Mouse (Mus musculus) stomach, embryonic 14.5 days (tissue): ENCODE measurements around the gene Otog. TPM values are rescaled to one million over a fixed set of nuclear protein-coding genes. Genes with fewer than 3 reads are reported as not detected.

ENCODE experiments used
- ATAC-seq: fragments of 200-750 bp; cut with Nextera tagmentation; 2 replicates; pipeline ENCODE4 v1.8.0; 2017; ENCODE audit warnings: low read depth, moderate TSS enrichment; ENCODE audit not compliant: insufficient number of reproducible peaks, insufficient read depth, low FRiP score
- H3K27ac ChIP-seq: fragments of 300-500 bp; sonication (generic); 2 replicates; pipeline ENCODE4 v1.5.1; 2014; ENCODE audit warnings: mild to moderate bottlenecking, low read length, moderate library complexity, mixed read lengths
- H3K27me3 ChIP-seq: fragments of 300-500 bp; sonication (generic); 2 replicates; pipeline ENCODE4 v1.6.1; 2014; ENCODE audit warnings: low read length, control low read depth, mixed read lengths; ENCODE audit not compliant: control insufficient read depth, insufficient read depth
- H3K36me3 ChIP-seq: fragments of 300-500 bp; sonication (generic); 2 replicates; pipeline ENCODE4 v1.6.1; 2014; ENCODE audit warnings: mild to moderate bottlenecking, control low read depth, low read length, moderate library complexity, mixed read lengths; ENCODE audit not compliant: control insufficient read depth, insufficient read depth
- H3K4me1 ChIP-seq: fragments of 300-500 bp; sonication (generic); 2 replicates; pipeline ENCODE4 v1.6.1; 2014; ENCODE audit warnings: low read length, control low read depth, mixed read lengths; ENCODE audit not compliant: control insufficient read depth, insufficient read depth
- H3K4me2 ChIP-seq: fragments of 300-500 bp; sonication (generic); replicated peaks from 2 replicates; pipeline ENCODE4 v1.6.1; 2014; ENCODE audit warnings: low read depth, low read length, control low read depth
- H3K4me3 ChIP-seq: fragments of 300-500 bp; sonication (generic); 2 replicates; pipeline ENCODE4 v1.5.1; 2014; ENCODE audit warnings: low read depth, low read length, control low read depth
- H3K9ac ChIP-seq: fragments of 300-500 bp; sonication (generic); replicated peaks from 2 replicates; pipeline ENCODE4 v1.6.1; 2014; ENCODE audit warnings: low read depth, mild to moderate bottlenecking, control low read depth, low read length, moderate library complexity, mixed read lengths
- H3K9me3 ChIP-seq: fragments of 300-500 bp; sonication (generic); 2 replicates; pipeline ENCODE4 v1.6.1; 2016; ENCODE audit warnings: low read depth, low read length, control low read depth; ENCODE audit not compliant: control insufficient read depth
- WGBS: fragments of 180-500 bp; shearing (Covaris S2); extraction: QIAGEN DNeasy Blood & Tissue Kit; methylation state at CpG from one replicate; pipeline ENCODE4 v1.1.7; 2014; 5-methylcytosine and 5-hydroxymethylcytosine counted together
- polyA plus RNA-seq: library from polyadenylated mRNA; unstranded; fragments of >200 nt; fragmentation: Nextera tagmentation; extraction: Ambion mirVana; gene quantifications from 2 replicates; pipeline ENCODE4 v1.2.1, GENCODE M21; 2014

Otog gene
- polyA plus RNA-seq, 1 experiment from 2014 or later = not detected

DNA sequence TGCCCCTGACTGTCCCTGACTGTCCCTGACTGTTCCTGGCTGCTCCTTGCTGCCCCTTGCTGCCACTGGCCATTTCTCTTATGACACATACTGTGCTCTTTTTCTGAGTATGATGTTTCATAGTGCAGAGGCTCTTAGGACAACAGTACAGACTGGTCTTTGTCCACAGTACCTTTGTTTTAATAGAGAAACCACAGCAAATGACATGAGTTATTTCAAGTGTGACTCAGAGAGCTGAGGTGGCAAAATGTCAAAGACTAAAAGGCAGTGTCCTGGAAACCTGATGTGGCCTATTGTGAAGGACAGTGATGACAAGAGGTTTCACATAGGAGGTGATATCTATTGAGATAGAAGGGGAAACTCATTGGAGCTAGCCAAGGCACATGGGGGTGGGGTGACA lies 6.1 kb downstream of the Otog start:
- Histone ChIP-seq H3K36me3 (no peaks in the 10 kb centered on the region), H3K9me3 (no peaks in the 10 kb centered on the region), H3K4me1 (no peaks in the 10 kb centered on the region), H3K4me2 (no peak overlapping the region), H3K9ac (no peak overlapping the region), H3K27ac (no peak overlapping the region), H3K4me3 (no peak overlapping the region), H3K27me3 (no peaks in the 10 kb centered on the region)
- ATAC-seq = no peak

DNA sequence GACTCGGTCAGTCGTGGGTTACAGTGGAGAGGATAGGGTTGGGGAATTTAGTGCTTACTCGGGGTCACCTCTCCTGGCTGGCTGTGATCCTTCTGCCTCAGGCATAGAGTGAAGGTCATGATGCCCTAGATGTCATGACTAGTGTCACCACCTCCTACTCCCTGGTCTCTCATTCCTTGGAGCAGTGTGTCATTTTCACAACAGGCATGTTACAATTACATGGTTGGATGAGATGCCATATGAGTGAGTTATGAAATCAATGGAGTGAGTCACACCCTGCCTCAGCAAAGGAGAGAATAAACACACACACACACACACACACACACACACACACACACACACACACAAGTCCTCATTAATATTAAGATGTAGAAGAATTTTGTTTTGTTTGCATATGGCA lies 6.8 kb downstream of the Otog start:
- WGBS = 85% methylated on average over 3 of the region's 3 CpGs
- no peak for ATAC-seq
- Histone ChIP-seq H3K27ac (no peak overlapping the region), H3K9me3 (no peaks in the 10 kb centered on the region), H3K4me2 (no peak overlapping the region), H3K9ac (no peak overlapping the region), H3K4me3 (no peak overlapping the region), H3K27me3 (no peaks in the 10 kb centered on the region), H3K36me3 (no peaks in the 10 kb centered on the region), H3K4me1 (no peaks in the 10 kb centered on the region)

DNA sequence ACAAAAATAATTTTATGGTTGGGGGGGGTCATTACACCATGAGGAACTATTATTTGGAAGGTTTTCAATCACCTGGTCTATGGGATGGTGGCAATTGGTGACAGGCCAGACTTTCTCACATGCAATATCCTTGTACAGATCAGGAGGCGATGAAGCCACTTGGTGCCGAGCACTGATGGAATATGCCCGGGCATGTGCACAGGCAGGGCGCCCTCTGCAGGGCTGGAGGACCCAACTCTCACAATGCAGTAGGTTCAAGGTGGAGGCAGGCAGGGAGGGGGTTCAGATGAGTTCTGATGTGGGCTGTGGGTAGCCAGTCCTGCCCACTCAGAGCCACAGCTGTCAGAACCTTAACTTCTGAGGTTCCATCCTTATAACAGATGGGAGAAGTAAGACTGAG lies 11.1 kb downstream of the Otog start:
- H3K36me3 ChIP-seq = no peaks in the 10 kb centered on the region
- H3K4me2 ChIP-seq = no peak overlapping the region
- no peaks in the 10 kb centered on the region for H3K4me1 ChIP-seq
- no peak for ATAC-seq
- no peak overlapping the region for H3K9ac ChIP-seq
- WGBS = 81% methylated on average over 4 of the region's 4 CpGs
- H3K27ac ChIP-seq = no peak overlapping the region
- H3K4me3 ChIP-seq = no peak overlapping the region
- no peaks in the 10 kb centered on the region for H3K9me3 ChIP-seq
- no peaks in the 10 kb centered on the region for H3K27me3 ChIP-seq

DNA sequence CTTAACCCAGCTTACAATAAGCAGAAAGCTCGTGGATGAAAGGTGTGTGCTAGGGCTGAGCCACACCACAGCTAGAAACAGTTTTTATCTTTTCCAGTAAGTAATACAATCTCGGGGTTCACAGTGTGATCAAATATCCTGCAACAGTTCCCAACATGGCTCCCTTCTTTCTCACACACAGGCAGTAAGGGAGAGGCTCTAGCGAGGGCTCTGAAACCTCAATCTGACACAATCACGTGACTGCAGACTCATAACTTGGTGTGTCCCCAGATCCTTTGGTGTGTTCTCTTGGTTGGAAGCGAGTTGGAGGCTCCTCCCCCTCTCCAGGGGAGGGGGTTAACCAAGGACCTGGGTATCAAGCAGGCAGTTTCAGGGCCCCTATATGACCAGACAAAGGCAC lies 35.4 kb downstream of the Otog start:
- no peak for ATAC-seq

DNA sequence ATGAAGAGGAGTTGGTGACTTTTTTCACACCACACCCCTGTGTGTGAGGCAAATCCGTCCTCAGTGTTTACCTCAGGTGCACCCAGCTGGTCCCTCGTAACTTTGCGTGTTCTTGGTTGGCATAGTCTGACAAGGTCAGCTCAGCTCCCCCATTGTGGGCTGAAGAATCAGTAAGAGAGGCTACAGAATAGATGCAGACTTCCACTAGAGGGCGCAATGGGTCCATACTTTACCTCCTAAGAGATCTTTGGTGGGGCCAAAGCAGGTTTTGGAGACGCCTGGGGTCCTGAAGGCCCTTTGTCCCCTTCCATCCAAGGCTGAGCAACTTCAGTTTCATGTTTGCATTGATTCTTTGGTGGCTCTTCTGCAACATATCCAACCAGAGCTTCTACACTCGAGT lies 39.2 kb downstream of the Otog start:
- H3K4me2 ChIP-seq = no peak overlapping the region
- no peaks in the 10 kb centered on the region for H3K9me3 ChIP-seq
- no peaks in the 10 kb centered on the region for H3K4me1 ChIP-seq
- no peak overlapping the region for H3K9ac ChIP-seq
- no peaks in the 10 kb centered on the region for H3K27me3 ChIP-seq
- 15% methylated on average over 6 of the region's 6 CpGs for WGBS
- no peak for ATAC-seq
- H3K4me3 ChIP-seq = no peak overlapping the region
- H3K27ac ChIP-seq = no peak overlapping the region
- H3K36me3 ChIP-seq = no peaks in the 10 kb centered on the region

More for the DNA sequence above, 35.4 kb downstream of the Otog start:
- Histone ChIP-seq H3K9me3 (no peaks in the 10 kb centered on the region), H3K4me1 (no peaks in the 10 kb centered on the region), H3K27me3 (no peaks in the 10 kb centered on the region), H3K27ac (no peak overlapping the region), H3K9ac (no peak overlapping the region), H3K36me3 (no peaks in the 10 kb centered on the region), H3K4me2 (no peak overlapping the region), H3K4me3 (no peak overlapping the region)
- 63% methylated on average over 5 of the region's 5 CpGs for WGBS

DNA sequence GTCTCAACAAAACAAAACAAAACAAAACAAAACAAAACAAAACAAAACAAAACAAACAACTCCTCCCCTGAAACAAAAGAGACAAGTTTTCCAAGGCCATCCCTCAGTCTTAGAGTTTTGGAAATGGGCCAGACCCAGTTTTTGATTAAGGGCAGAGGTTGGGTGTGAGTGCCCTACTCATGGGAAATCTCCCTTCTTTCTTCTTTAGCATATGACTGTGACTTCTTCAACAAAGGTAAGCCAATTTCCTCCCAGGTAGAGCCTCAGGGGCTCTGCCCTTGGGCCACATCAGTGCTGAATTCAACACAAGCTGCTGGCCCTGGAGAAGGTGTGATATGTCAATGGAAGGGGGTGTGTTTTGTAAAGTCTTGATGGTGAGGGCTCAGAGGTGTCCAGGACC lies 40.1 kb downstream of the Otog start:
- no peak for ATAC-seq
- H3K4me2 ChIP-seq = no peak overlapping the region
- H3K4me1 ChIP-seq = no peaks in the 10 kb centered on the region
- H3K36me3 ChIP-seq = no peaks in the 10 kb centered on the region
- H3K9me3 ChIP-seq = no peaks in the 10 kb centered on the region
- H3K4me3 ChIP-seq = no peak overlapping the region
- no peak overlapping the region for H3K9ac ChIP-seq
- H3K27me3 ChIP-seq = no peaks in the 10 kb centered on the region
- H3K27ac ChIP-seq = no peak overlapping the region

DNA sequence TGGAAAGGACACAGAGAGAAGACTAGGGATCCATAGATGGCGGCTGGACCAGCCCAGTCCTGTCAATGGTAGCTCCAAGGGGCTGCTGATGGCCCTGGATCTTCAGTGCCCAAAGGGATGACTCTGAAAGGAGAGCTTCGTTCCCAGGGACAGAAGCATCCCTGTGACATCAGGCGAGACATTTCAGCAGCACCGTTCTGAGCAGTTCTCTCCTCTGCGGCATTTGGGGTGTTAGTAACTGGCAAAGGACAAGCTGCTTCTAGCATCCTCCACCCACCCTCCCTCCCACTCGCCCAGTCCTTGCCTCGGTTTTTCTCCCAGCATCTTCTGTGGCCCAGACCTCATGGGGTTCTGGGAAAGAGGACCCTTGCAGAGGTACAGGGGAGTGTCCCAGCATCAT lies 41.5 kb downstream of the Otog start:
- ATAC-seq = no peak
- WGBS = 52% methylated on average over 7 of the region's 7 CpGs
- Histone ChIP-seq H3K9me3 (no peaks in the 10 kb centered on the region), H3K4me2 (no peak overlapping the region), H3K27ac (no peak overlapping the region), H3K27me3 (no peaks in the 10 kb centered on the region), H3K9ac (no peak overlapping the region), H3K36me3 (no peaks in the 10 kb centered on the region), H3K4me3 (no peak overlapping the region), H3K4me1 (no peaks in the 10 kb centered on the region)

DNA sequence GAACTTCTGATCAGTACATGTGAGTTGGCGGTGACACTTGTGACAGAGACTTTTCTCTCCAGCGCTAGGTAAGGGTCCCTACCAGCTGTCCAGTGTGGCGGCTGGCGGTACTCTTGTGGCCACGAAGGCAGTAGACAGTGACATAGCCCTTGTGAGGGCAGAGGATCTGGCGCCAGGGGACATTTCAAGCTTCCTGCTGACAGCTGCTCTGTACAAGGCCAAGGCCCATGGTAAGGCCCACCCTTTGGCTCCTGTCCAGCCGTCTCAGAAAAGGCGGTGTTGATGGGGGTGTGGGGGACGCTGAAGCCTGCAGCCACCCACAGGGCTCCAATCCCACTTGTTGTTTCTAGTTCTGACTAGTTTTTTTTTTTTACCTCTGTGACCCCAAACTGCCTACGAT lies 42.9 kb downstream of the Otog start:
- 78% methylated on average over 10 of the region's 10 CpGs for WGBS
- H3K4me2 ChIP-seq = no peak overlapping the region
- no peaks in the 10 kb centered on the region for H3K4me1 ChIP-seq
- H3K27ac ChIP-seq = no peak overlapping the region
- H3K36me3 ChIP-seq = no peaks in the 10 kb centered on the region
- no peak for ATAC-seq
- no peak overlapping the region for H3K9ac ChIP-seq
- no peak overlapping the region for H3K4me3 ChIP-seq
- H3K9me3 ChIP-seq = no peaks in the 10 kb centered on the region
- no peaks in the 10 kb centered on the region for H3K27me3 ChIP-seq

DNA sequence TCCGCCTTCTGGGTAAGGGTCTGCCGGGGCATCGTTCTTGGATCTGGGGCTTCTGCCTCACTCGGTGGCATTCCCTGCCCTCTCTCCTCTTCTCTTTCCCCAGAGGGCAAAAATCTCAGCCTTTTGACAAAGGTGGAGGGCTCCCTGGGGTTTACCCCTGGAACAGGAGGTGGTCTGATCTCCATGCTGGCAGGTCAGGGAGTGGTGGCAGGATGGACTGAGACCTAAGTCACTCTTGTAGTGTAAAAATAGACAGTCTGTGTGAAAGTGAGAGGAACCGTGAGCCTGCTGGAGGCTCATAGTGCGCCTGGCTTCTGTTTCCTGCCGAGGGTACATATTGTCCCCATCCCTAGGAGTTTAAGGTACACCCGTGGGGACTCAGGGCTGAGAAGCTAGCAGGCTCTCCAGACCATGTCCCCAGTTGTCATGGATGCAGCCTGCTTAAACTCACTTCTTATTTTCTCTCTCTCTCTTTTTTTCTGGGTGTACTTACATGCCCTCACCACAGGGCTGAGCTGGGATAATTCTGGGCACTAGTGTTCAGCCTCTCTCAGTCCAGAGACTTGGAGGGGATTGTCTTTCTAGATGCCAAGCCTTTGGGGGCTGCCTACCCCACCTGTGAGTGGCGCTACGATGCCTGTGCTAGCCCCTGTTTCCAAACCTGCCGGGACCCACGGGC lies 44.5 kb downstream of the Otog start:
- WGBS = 86% methylated on average over 12 of the region's 12 CpGs
- H3K9ac ChIP-seq = no peak overlapping the region
- H3K36me3 ChIP-seq = no peaks in the 10 kb centered on the region
- no peak for ATAC-seq
- no peak overlapping the region for H3K4me2 ChIP-seq
- no peaks in the 10 kb centered on the region for H3K4me1 ChIP-seq
- H3K9me3 ChIP-seq = no peaks in the 10 kb centered on the region
- H3K4me3 ChIP-seq = no peak overlapping the region
- H3K27me3 ChIP-seq = no peaks in the 10 kb centered on the region
- no peak overlapping the region for H3K27ac ChIP-seq
